Mouse (Mus musculus): ENCODE data around the gene Fry.

GRCm38 (mm10) chr5:150302123-150302522, 183.7 kb downstream of the Fry start:
- TF ChIP-seq ZKSCAN1 (IDR thresholded peaks at IDR 0.05; ENCODE audit: low read depth, low read length) (no peak), RCOR1 (IDR thresholded peaks at IDR 0.05; ENCODE audit: low read depth, low read length) (no peak), POLR2AphosphoS2 (IDR thresholded peaks at IDR 0.05; ENCODE audit: low read length) (no peak), MAX (IDR thresholded peaks at IDR 0.05; ENCODE audit: low read length) (no peak), MYC (IDR thresholded peaks at IDR 0.05; ENCODE audit: low read depth, low read length) (no peak), GABPA (IDR thresholded peaks at IDR 0.05; ENCODE audit: low read depth, low read length) (no peak), CTCF (IDR thresholded peaks at IDR 0.05 in 2 of 3, conservative IDR thresholded peaks at IDR 0.05 in 1 of 3; ENCODE audit: control insufficient read depth in 1 of 3, insufficient read depth in 1 of 3, low read depth in 2 of 3, low read length in 3 of 3, poor library complexity in 1 of 3, severe bottlenecking in 1 of 3) (no peak), TBP (IDR thresholded peaks at IDR 0.05; ENCODE audit: low read depth, low read length) (no peak), ZMIZ1 (IDR thresholded peaks at IDR 0.05; ENCODE audit: low read depth, low read length) (no peak), ETS1 (IDR thresholded peaks at IDR 0.05; ENCODE audit: low read depth, low read length) (no peak), TAL1 (IDR thresholded peaks at IDR 0.05; ENCODE audit: low read length) (no peak), POLR2A (IDR thresholded peaks at IDR 0.05; ENCODE audit: control insufficient read depth in 1 of 2, insufficient read depth in 1 of 2, low read depth in 1 of 2, low read length in 2 of 2, poor library complexity in 1 of 2) (no peak), MEF2A (IDR thresholded peaks at IDR 0.05; ENCODE audit: extremely low read depth, insufficient replicate concordance, low read depth, low read length, poor library complexity, severe bottlenecking) (no peak), BHLHE40 (IDR thresholded peaks at IDR 0.05; ENCODE audit: borderline replicate concordance, low read depth, low read length) (no peak)
